Mouse (Mus musculus) liver, embryonic 14.5 days (tissue): ENCODE data around the gene Pfn4.

Experiments
- CTCF ChIP-seq: IDR thresholded peaks from 2 replicates; pipeline ENCODE4 v1.5.1; 2016; ENCODE audit warnings: antibody characterized with exemption, low read depth, control low read depth
- EP300 ChIP-seq: IDR thresholded peaks from 2 replicates; pipeline ENCODE4 v1.6.1; 2016; ENCODE audit warnings: antibody characterized with exemption, low read depth

- TF ChIP-seq EP300 (no peak), CTCF (no peak)
These were observed 24.3 kb upstream of the Pfn4 start for GRCm38 (mm10) chr12:4744486-4744885.
